Mouse (Mus musculus): ENCODE results near the gene Rasgrf1. TPM values are rescaled to one million over a fixed set of nuclear protein-coding genes. Genes with fewer than 3 reads are reported as not detected.

The Rasgrf1 gene
- polyA plus RNA-seq, 1 experiment = not detected

- Histone ChIP-seq H3K79me2 (ENCODE audit: control insufficient read depth, insufficient read depth) (no peaks in the 10 kb centered on the region), H3K27me3 (ENCODE audit: control insufficient read depth, insufficient read depth, insufficient read length) (peaks cover 24% of the 10 kb centered on the region), H3ac (ENCODE audit: control insufficient read depth, insufficient read length, low read depth) (no peak overlapping the region), H3K79me3 (ENCODE audit: low read depth) (no peaks in the 10 kb centered on the region), H3K4me3 (ENCODE audit: insufficient read depth, poor library complexity, severe bottlenecking) (no peak overlapping the region), H3K36me3 (ENCODE audit: control insufficient read depth, insufficient read depth) (no peaks in the 10 kb centered on the region)
- TF ChIP-seq USF1 (IDR thresholded peaks at IDR 0.05; ENCODE audit: low read depth) (no peak), CEBPB (IDR thresholded peaks at IDR 0.05; ENCODE audit: low read depth) (no peak), FOSL1 (IDR thresholded peaks at IDR 0.05; ENCODE audit: insufficient read depth, low read length, poor library complexity, severe bottlenecking) (no peak), MYOD1 (IDR thresholded peaks at IDR 0.05; ENCODE audit: control insufficient read depth, insufficient read length, low read depth) (no peak), MAX (IDR thresholded peaks at IDR 0.05) (no peak), MYOG (IDR thresholded peaks at IDR 0.05; ENCODE audit: control insufficient read depth, extremely low read depth, insufficient read length) (no peak), CTCF (IDR thresholded peaks at IDR 0.05; ENCODE audit: control insufficient read depth, insufficient read depth, insufficient read length) (no peak)
These were observed 69.5 kb downstream of the Rasgrf1 start for GRCm38 (mm10) chr9:89979248-89979647.

DNA sequence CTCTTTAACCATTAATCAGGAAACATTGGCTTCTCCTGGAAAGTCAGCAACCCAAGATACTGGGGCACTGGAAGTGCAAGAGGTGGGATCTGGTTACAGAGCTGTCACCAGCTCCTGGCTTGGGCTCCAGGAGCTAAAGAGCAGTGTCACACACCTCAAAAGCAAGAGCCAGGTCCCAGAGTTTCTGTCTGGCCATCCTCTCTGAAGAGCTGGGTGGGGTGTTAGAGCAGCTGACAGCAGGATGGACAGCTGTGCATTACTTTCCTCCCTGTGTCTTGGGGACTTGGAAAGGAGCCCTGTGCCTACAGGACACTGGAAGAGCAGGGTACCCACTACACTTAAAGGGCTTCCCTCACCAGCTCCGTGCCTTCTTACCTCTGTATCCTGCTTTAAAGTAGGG is 72.5 kb downstream of the Rasgrf1 start:
- no peak overlapping the region for H3ac ChIP-seq (ENCODE audit: control insufficient read depth, insufficient read length, low read depth)
- H3K27me3 ChIP-seq (ENCODE audit: control insufficient read depth, insufficient read depth, insufficient read length) = peaks cover 4% of the 10 kb centered on the region
- H3K79me2 ChIP-seq (ENCODE audit: control insufficient read depth, insufficient read depth) = no peaks in the 10 kb centered on the region
- H3K4me3 ChIP-seq (ENCODE audit: insufficient read depth, poor library complexity, severe bottlenecking) = no peak overlapping the region
- TF ChIP-seq MAX (IDR thresholded peaks at IDR 0.05) = no peak
- TF ChIP-seq CEBPB (IDR thresholded peaks at IDR 0.05; ENCODE audit: low read depth) = no peak
- no peak for TF ChIP-seq MYOD1 (IDR thresholded peaks at IDR 0.05; ENCODE audit: control insufficient read depth, insufficient read length, low read depth)
- TF ChIP-seq FOSL1 (IDR thresholded peaks at IDR 0.05; ENCODE audit: insufficient read depth, low read length, poor library complexity, severe bottlenecking) = no peak
- no peaks in the 10 kb centered on the region for H3K79me3 ChIP-seq (ENCODE audit: low read depth)
- H3K36me3 ChIP-seq (ENCODE audit: control insufficient read depth, insufficient read depth) = no peaks in the 10 kb centered on the region

- Histone ChIP-seq H3K4me3 (ENCODE audit: insufficient read depth, poor library complexity, severe bottlenecking) (no peak overlapping the region), H3K79me3 (ENCODE audit: low read depth) (no peaks in the 10 kb centered on the region), H3ac (ENCODE audit: control insufficient read depth, insufficient read length, low read depth) (no peak overlapping the region), H3K27me3 (ENCODE audit: control insufficient read depth, insufficient read depth, insufficient read length) (no peaks in the 10 kb centered on the region), H3K36me3 (ENCODE audit: control insufficient read depth, insufficient read depth) (no peaks in the 10 kb centered on the region), H3K79me2 (ENCODE audit: control insufficient read depth, insufficient read depth) (no peaks in the 10 kb centered on the region)
- TF ChIP-seq MAX (IDR thresholded peaks at IDR 0.05) = no peak
- TF ChIP-seq CTCF (IDR thresholded peaks at IDR 0.05; ENCODE audit: control insufficient read depth, insufficient read depth, insufficient read length) = no peak
- TF ChIP-seq USF1 (IDR thresholded peaks at IDR 0.05; ENCODE audit: low read depth) = no peak
- TF ChIP-seq MYOD1 (IDR thresholded peaks at IDR 0.05; ENCODE audit: control insufficient read depth, insufficient read length, low read depth) = no peak
- TF ChIP-seq CEBPB (IDR thresholded peaks at IDR 0.05; ENCODE audit: low read depth) = no peak
- TF ChIP-seq MYOG (IDR thresholded peaks at IDR 0.05; ENCODE audit: control insufficient read depth, extremely low read depth, insufficient read length) = no peak
These were observed 78.3 kb downstream of the Rasgrf1 start for GRCm38 (mm10) chr9:89988053-89988452.

DNA sequence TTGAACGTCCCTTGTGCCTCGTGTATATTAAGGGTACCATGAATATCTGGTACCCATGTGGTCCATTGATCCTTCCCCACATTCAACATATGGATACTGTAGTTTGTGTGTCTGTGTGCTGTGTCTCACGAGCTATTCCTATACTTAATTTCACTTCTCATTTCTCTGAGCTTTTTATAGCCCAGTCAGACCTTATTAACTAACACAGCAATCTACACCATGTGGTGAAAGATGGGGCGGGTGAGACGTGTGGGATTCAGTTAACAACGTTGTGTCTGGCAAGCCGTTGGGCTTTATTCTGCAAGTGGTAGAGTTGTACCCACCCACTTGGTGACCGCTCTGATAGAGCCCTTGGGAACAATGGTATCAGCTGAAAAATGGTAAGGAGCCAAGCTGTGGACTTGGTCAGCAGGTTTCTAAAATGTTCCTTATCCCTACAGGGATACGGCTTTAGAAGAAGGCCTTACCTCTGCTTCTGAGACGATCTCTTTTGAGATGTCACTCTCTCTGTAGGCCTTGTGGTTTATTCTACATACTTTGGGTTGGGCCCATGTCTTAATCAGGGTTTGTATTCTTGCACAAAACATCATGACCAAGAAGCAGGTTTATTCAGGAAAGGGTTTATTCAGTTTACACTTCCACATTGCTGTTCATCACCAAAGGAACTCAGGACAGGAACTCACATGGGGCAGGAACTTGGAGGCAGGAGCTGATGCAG is 79.3 kb downstream of the Rasgrf1 start:
- H3K4me3 ChIP-seq (ENCODE audit: insufficient read depth, poor library complexity, severe bottlenecking) = no peak overlapping the region
- H3K27me3 ChIP-seq (ENCODE audit: control insufficient read depth, insufficient read depth, insufficient read length) = no peaks in the 10 kb centered on the region
- no peak overlapping the region for H3ac ChIP-seq (ENCODE audit: control insufficient read depth, insufficient read length, low read depth)
- no peaks in the 10 kb centered on the region for H3K79me3 ChIP-seq (ENCODE audit: low read depth)
- TF ChIP-seq MYOD1 (IDR thresholded peaks at IDR 0.05; ENCODE audit: control insufficient read depth, insufficient read length, low read depth) (no peak), CTCF (IDR thresholded peaks at IDR 0.05; ENCODE audit: control insufficient read depth, insufficient read depth, insufficient read length) (no peak), CEBPB (IDR thresholded peaks at IDR 0.05; ENCODE audit: low read depth) (no peak), MAX (IDR thresholded peaks at IDR 0.05) (no peak), MYOG (IDR thresholded peaks at IDR 0.05; ENCODE audit: control insufficient read depth, extremely low read depth, insufficient read length) (no peak), USF1 (IDR thresholded peaks at IDR 0.05; ENCODE audit: low read depth) (no peak)
- H3K79me2 ChIP-seq (ENCODE audit: control insufficient read depth, insufficient read depth) = no peaks in the 10 kb centered on the region
- no peaks in the 10 kb centered on the region for H3K36me3 ChIP-seq (ENCODE audit: control insufficient read depth, insufficient read depth)

DNA sequence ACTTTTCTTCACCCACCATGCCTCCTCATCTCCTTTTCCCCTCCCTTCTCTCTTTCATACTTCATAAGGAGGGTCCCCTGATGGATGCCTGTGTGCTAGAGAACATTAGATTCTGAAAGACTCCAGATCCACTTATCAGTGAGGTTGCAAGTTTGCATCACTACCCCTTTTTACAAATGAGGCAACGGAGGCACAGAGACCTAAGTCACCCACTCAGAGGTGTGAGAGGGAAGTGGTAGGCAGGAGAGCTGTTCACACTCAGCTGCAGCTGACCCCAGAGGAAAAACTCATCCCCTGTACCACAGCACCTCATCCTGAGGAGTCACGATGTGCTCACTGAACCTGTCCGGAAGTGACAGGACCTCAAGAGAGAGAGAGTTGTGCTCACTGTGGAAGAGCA is 96.7 kb downstream of the Rasgrf1 start:
- H3K79me3 ChIP-seq (ENCODE audit: low read depth) = no peaks in the 10 kb centered on the region
- H3K4me3 ChIP-seq (ENCODE audit: insufficient read depth, poor library complexity, severe bottlenecking) = no peak overlapping the region
- no peaks in the 10 kb centered on the region for H3K27me3 ChIP-seq (ENCODE audit: control insufficient read depth, insufficient read depth, insufficient read length)
- no peak overlapping the region for H3ac ChIP-seq (ENCODE audit: control insufficient read depth, insufficient read length, low read depth)
- no peaks in the 10 kb centered on the region for H3K79me2 ChIP-seq (ENCODE audit: control insufficient read depth, insufficient read depth)
- no peaks in the 10 kb centered on the region for H3K36me3 ChIP-seq (ENCODE audit: control insufficient read depth, insufficient read depth)
- no peak for TF ChIP-seq CEBPB (IDR thresholded peaks at IDR 0.05; ENCODE audit: low read depth)
- TF ChIP-seq CTCF (IDR thresholded peaks at IDR 0.05; ENCODE audit: control insufficient read depth, insufficient read depth, insufficient read length) = no peak
- TF ChIP-seq MYOD1 (IDR thresholded peaks at IDR 0.05; ENCODE audit: control insufficient read depth, insufficient read length, low read depth) = no peak
- TF ChIP-seq USF1 (IDR thresholded peaks at IDR 0.05; ENCODE audit: low read depth) = no peak
- no peak for TF ChIP-seq FOSL1 (IDR thresholded peaks at IDR 0.05; ENCODE audit: insufficient read depth, low read length, poor library complexity, severe bottlenecking)
- TF ChIP-seq MYOG (IDR thresholded peaks at IDR 0.05; ENCODE audit: control insufficient read depth, extremely low read depth, insufficient read length) = no peak
- TF ChIP-seq MAX (IDR thresholded peaks at IDR 0.05) = no peak

GRCm38 (mm10) chr9:90007094-90007493 is 97.4 kb downstream of the Rasgrf1 start:
- H3ac ChIP-seq (ENCODE audit: control insufficient read depth, insufficient read length, low read depth) = no peak overlapping the region
- no peaks in the 10 kb centered on the region for H3K36me3 ChIP-seq (ENCODE audit: control insufficient read depth, insufficient read depth)
- no peaks in the 10 kb centered on the region for H3K27me3 ChIP-seq (ENCODE audit: control insufficient read depth, insufficient read depth, insufficient read length)
- no peak for TF ChIP-seq CEBPB (IDR thresholded peaks at IDR 0.05; ENCODE audit: low read depth)
- no peak for TF ChIP-seq USF1 (IDR thresholded peaks at IDR 0.05; ENCODE audit: low read depth)
- no peak for TF ChIP-seq CTCF (IDR thresholded peaks at IDR 0.05; ENCODE audit: control insufficient read depth, insufficient read depth, insufficient read length)
- no peak for TF ChIP-seq MYOG (IDR thresholded peaks at IDR 0.05; ENCODE audit: control insufficient read depth, extremely low read depth, insufficient read length)
- TF ChIP-seq MYOD1 (IDR thresholded peaks at IDR 0.05; ENCODE audit: control insufficient read depth, insufficient read length, low read depth) = no peak
- no peak overlapping the region for H3K4me3 ChIP-seq (ENCODE audit: insufficient read depth, poor library complexity, severe bottlenecking)
- no peaks in the 10 kb centered on the region for H3K79me2 ChIP-seq (ENCODE audit: control insufficient read depth, insufficient read depth)
- no peaks in the 10 kb centered on the region for H3K79me3 ChIP-seq (ENCODE audit: low read depth)
